Mouse (Mus musculus) ES-Bruce4 (cell line): ENCODE measurements around the gene Tagap.
"Not testable (repeated sequence)": the region's sequence is repeated elsewhere in the genome, so short reads cannot be mapped to it uniquely, and the experiment has no call there.

Experiments
- CTCF ChIP-seq: IDR thresholded peaks from one replicate; pipeline ENCODE4 v1.8.1; 2011; ENCODE audit warnings: low read depth, low read length
- POLR2A ChIP-seq: IDR thresholded peaks from one replicate; pipeline ENCODE4 v1.8.1; 2011; ENCODE audit warnings: low read length; ENCODE audit not compliant: insufficient read depth

DNA sequence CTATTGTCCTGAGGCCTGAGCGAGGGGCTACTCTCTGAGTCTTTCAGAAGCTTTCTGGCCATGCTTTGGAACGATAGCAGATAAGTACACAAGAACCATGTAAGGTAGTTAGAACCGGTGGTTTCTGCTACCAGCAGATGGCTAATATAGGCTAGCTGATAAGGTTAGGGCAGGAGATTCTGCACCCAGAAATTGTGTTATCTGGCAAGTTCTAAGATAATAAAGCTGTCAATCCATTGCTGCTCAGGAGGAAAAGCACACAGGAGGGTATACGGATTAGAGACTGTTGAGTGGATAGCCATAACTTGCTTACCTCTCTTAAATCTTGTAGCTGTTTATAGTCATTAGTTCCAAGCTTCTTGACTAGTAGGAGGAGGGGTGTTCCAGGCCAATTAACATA lies 37.5 kb downstream of the Tagap start:
- TF ChIP-seq CTCF, POLR2A: not testable (repeated sequence)
